12 mouse cellular contexts compared by ENCODE assay signal in genomic region chr17:42188531-42188930, GRCm38 (mm10).
"Had no signal": no experiment of that assay in that cellular context is flagged by ENCODE, and none has a peak within 500 bp of the region (broad histone marks: within the 10 kb centered on the region; RNA-seq: fewer than 3 reads in every experiment).

No protein-coding gene starts in this region.

- DNase-seq: left cerebral cortex, postnatal 4 days; liver; liver, embryonic 13.5 days; liver, postnatal 0 days; lung, adult 18-20 months; lung, adult 2 months; lung, embryonic 14.5 days; lung, postnatal 10 days; lung, postnatal 14 days; lung, postnatal 36 days; lung, postnatal 4 days; midbrain, embryonic 14.5 days had no signal
